Mouse (Mus musculus): ENCODE measurements around the gene Gm4981.

- no peak for TF ChIP-seq EP300 (IDR thresholded peaks at IDR 0.05; ENCODE audit: insufficient read depth, low read depth, low read length)
- no peak for TF ChIP-seq CTCF (IDR thresholded peaks at IDR 0.05)
- TF ChIP-seq POLR2A (IDR thresholded peaks at IDR 0.05; ENCODE audit: insufficient read depth, low read depth, low read length): no peak
Measured at GRCm38 (mm10) chr10:58215353-58215752, 21.1 kb downstream of the Gm4981 start.
